Mouse (Mus musculus) left cerebral cortex, adult 2 months (tissue): ENCODE measurements around the gene Mfsd4a. TPM values are rescaled to one million over a fixed set of nuclear protein-coding genes. Genes with fewer than 3 reads are reported as not detected.

Experiments used
- DNase-seq, 2 experiments: peaks; one replicate each; pipeline ENCODE4 v3.0.0; 2021 to 2022; ENCODE audit warnings: low spot score in 2 of 2, mixed read lengths in 1 of 2; ENCODE audit errors: extremely low spot score in 1 of 2
- H3K27ac ChIP-seq: fragments of 200-600 bp; 2 replicates; pipeline ENCODE4 v1.8.1; 2022
- H3K4me3 ChIP-seq: fragments of 200-600 bp; 2 replicates; pipeline ENCODE4 v1.8.1; 2022
- CTCF ChIP-seq: fragments of 200-600 bp; IDR thresholded peaks from 2 replicates; pipeline ENCODE4 v1.8.1; 2022; ENCODE audit warnings: antibody characterized with exemption, mild to moderate bottlenecking, moderate library complexity
- intact Hi-C: fragments of 180-260 bp; cut with DNase I; formaldehyde crosslinking; loops from one replicate; pipeline ENCODE4 v1.15.1; 2025
- total RNA-seq, 2 experiments: library from RNA; stranded (reverse); gene quantifications; 2 replicates each; pipeline ENCODE4 v1.2.3; 2021

Gene Mfsd4a
- total RNA-seq, 2 experiments from 2014 or later = 80.0 to 85.2 TPM

- TF ChIP-seq CTCF = no peak
- H3K27ac ChIP-seq = peak overlapping the region; percentile 2; the same call in 1 of the 2 replicates
- no peak for DNase-seq
- H3K4me3 ChIP-seq = no peak overlapping the region; the same call in 1 of the 2 replicates
- intact Hi-C loops = loop anchor here (5.0 kb wide), 1 partner anchor 42 kb away; no protein-coding TSS in a partner anchor
Observed at GRCm38 (mm10) chr1:132065001-132065400, 2.9 kb downstream of the Mfsd4a start.

GRCm38 (mm10) chr1:132063096-132063495, 4.8 kb downstream of the Mfsd4a start:
- H3K27ac ChIP-seq = no peak overlapping the region
- no peak overlapping the region for H3K4me3 ChIP-seq
- TF ChIP-seq CTCF = no peak
- intact Hi-C loops = no loop called here
- no peak for DNase-seq

- intact Hi-C loops = no loop called here
- DNase-seq = no peak
- no peak for TF ChIP-seq CTCF
- Histone ChIP-seq H3K27ac (no peak overlapping the region), H3K4me3 (no peak overlapping the region)
Observed at GRCm38 (mm10) chr1:132061750-132062541, 5.9 kb downstream of the Mfsd4a start.

- intact Hi-C loops = no loop called here
- TF ChIP-seq CTCF = no peak
Observed at GRCm38 (mm10) chr1:132060036-132060769, 7.7 kb downstream of the Mfsd4a start.

GRCm38 (mm10) chr1:132058558-132058957, 9.3 kb downstream of the Mfsd4a start:
- intact Hi-C loops = no loop called here
- no peak overlapping the region for H3K27ac ChIP-seq
- H3K4me3 ChIP-seq = no peak overlapping the region
- DNase-seq = no peak
- TF ChIP-seq CTCF = no peak

More at GRCm38 (mm10) chr1:132060036-132060769, 7.7 kb downstream of the Mfsd4a start:
- H3K4me3 ChIP-seq = no peak overlapping the region
- no peak for DNase-seq
- H3K27ac ChIP-seq = no peak overlapping the region

GRCm38 (mm10) chr1:132055054-132055664, 12.7 kb downstream of the Mfsd4a start:
- DNase-seq = no peak
- Histone ChIP-seq H3K4me3 (no peak overlapping the region), H3K27ac (no peak overlapping the region)
- intact Hi-C loops = no loop called here
- no peak for TF ChIP-seq CTCF

GRCm38 (mm10) chr1:132054387-132054786, 13.5 kb downstream of the Mfsd4a start:
- TF ChIP-seq CTCF = no peak
- intact Hi-C loops = no loop called here
- Histone ChIP-seq H3K27ac (no peak overlapping the region), H3K4me3 (no peak overlapping the region)
- no peak for DNase-seq

- H3K27ac ChIP-seq = no peak overlapping the region
- intact Hi-C loops = no loop called here
- no peak for DNase-seq
- H3K4me3 ChIP-seq = no peak overlapping the region
- no peak for TF ChIP-seq CTCF
Observed at GRCm38 (mm10) chr1:132051746-132052145, 16.1 kb downstream of the Mfsd4a start.

- Histone ChIP-seq H3K27ac (peak overlapping the region; percentile 4; the same call in 1 of the 2 replicates), H3K4me3 (no peak overlapping the region)
- peak; percentile 87 for TF ChIP-seq CTCF
- peak; percentile 51 to 71 for DNase-seq
- intact Hi-C loops = loop anchor here (1.0 to 5.0 kb wide), 4 partner anchors 37 to 71 kb away; no protein-coding TSS in a partner anchor
Observed at GRCm38 (mm10) chr1:132046143-132046735, 21.6 kb downstream of the Mfsd4a start.

- TF ChIP-seq CTCF = no peak
- H3K27ac ChIP-seq = no peak overlapping the region
- peak; percentile 19 to 29 for DNase-seq
- intact Hi-C loops = no loop called here
- no peak overlapping the region for H3K4me3 ChIP-seq
Observed at GRCm38 (mm10) chr1:132043759-132044158, 24.1 kb downstream of the Mfsd4a start.

GRCm38 (mm10) chr1:132040201-132040621, 27.7 kb downstream of the Mfsd4a start:
- intact Hi-C loops = no loop called here
- DNase-seq = no peak
- Histone ChIP-seq H3K27ac (peak overlapping the region; percentile 40; the same call in 1 of the 2 replicates), H3K4me3 (no peak overlapping the region)
- no peak for TF ChIP-seq CTCF
